Mouse (Mus musculus): ENCODE measurements around the gene Vmn2r33.
"Not testable (repeated sequence)": the region's sequence is repeated elsewhere in the genome, so short reads cannot be mapped to it uniquely, and the experiment has no call there.

Gene Vmn2r33

DNA sequence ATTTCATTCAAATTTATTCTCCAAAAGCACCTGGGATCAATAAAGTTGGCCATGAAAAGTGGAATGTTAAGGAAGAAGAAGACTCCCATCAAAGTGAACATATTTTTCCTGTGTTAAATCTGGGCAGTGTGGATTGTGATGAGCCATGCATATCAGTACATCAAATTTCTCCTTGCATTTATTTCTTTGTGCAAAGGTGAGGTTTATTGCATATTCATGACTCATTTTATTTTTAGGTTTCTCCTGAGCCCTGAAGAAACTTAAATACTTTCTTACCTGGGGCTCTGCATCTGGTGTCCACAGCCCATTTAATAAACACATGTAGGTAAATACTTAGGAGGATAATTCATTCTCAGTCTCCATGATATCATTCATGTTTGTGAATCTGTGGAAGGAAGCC, at the start of gene Vmn2r33:
Gene Vmn2r33, minus strand, starts transcription at position 101 of the 400 bp plus-strand sequence.
- not testable (repeated sequence) for DNase-seq
